ENCODE assay signal across 8 mouse cellular contexts in genomic region chr17:23660117-23660875, GRCm38 (mm10). TPM values are rescaled to one million over a fixed set of nuclear protein-coding genes. Genes with fewer than 3 reads are reported as not detected.
DNase-seq lines count a peak whose midpoint lies in the region; ATAC-seq and TF ChIP-seq lines count a peak whose summit lies in the region.

Bicdl2 (plus strand) TSS chr17:23660506.

- peaks cover 16% of the 10 kb centered on the region for H3K4me1 ChIP-seq in G1E (ENCODE audit: insufficient read depth, low read depth, low read length)
- H3K4me1 ChIP-seq in forebrain, embryonic 13.5 days: peaks cover 3% of the 10 kb centered on the region; the same call in 1 of the 2 replicates
- H3K4me1 ChIP-seq in kidney, embryonic 15.5 days: peaks cover 16% of the 10 kb centered on the region
- H3K4me1 ChIP-seq in lung, postnatal 0 days (ENCODE audit: insufficient read depth, low read depth, low read length): no peaks in the 10 kb centered on the region

- H3K36me3 ChIP-seq in G1E (replicated peaks): peaks cover 1% of the 10 kb centered on the region
- H3K36me3 ChIP-seq in forebrain, embryonic 13.5 days (ENCODE audit: poor library complexity, severe bottlenecking): no peaks in the 10 kb centered on the region
- no peaks in the 10 kb centered on the region for H3K36me3 ChIP-seq in kidney, embryonic 15.5 days
- H3K36me3 ChIP-seq in lung, postnatal 0 days (ENCODE audit: insufficient read depth, low read length): no peaks in the 10 kb centered on the region

- intact Hi-C loops in gastrocnemius, adult 2 months (cut with DNase I): loop anchor here (2.0 kb wide), 1 partner anchor 47 kb away; no protein-coding TSS in a partner anchor
- intact Hi-C loops in gastrocnemius, postnatal 36 days (cut with DNase I): loop anchor here (2.0 kb wide), 1 partner anchor 47 kb away; no protein-coding TSS in a partner anchor

- peaks cover 49% of the 10 kb centered on the region for H3K27me3 ChIP-seq in G1E (ENCODE audit: insufficient read depth, low read length)
- peaks cover 52% of the 10 kb centered on the region for H3K27me3 ChIP-seq in forebrain, embryonic 13.5 days
- peaks cover 53% of the 10 kb centered on the region for H3K27me3 ChIP-seq in kidney, embryonic 15.5 days
- peaks cover 8% of the 10 kb centered on the region; the same call in 1 of the 2 replicates for H3K27me3 ChIP-seq in lung, postnatal 0 days (replicated peaks; ENCODE audit: insufficient read depth, low read length)

- H3K9ac ChIP-seq in forebrain, embryonic 13.5 days: no peak within 1 kb of the TSS
- no peak within 1 kb of the TSS for H3K9ac ChIP-seq in kidney, embryonic 15.5 days
- 0 out of 2 replicates have a peak within 1 kb of the TSS, but pooled peaks have one; percentile 3 for H3K9ac ChIP-seq in lung, postnatal 0 days (replicated peaks; ENCODE audit: low read depth)

- peak; percentile 54 for DNase-seq in gastrocnemius, adult 2 months
- no peak for DNase-seq in gastrocnemius, postnatal 10 days
- DNase-seq in G1E (ENCODE audit: low spot score): no peak
- DNase-seq in lung, postnatal 0 days (ENCODE audit: low spot score): peak; percentile 74
- peak; percentile 59 for DNase-seq in urinary bladder, postnatal 10 days (ENCODE audit: low spot score)
- no peak for DNase-seq in gastrocnemius, postnatal 36 days

- TF ChIP-seq CTCF in gastrocnemius, adult 2 months (IDR thresholded peaks at IDR 0.05): peak; percentile 82
- TF ChIP-seq CTCF in G1E (IDR thresholded peaks at IDR 0.05; ENCODE audit: low read depth, low read length): peak; percentile 54; the same call in 1 of the 2 replicates
- TF ChIP-seq CTCF in lung, postnatal 0 days (IDR thresholded peaks at IDR 0.05): peak; percentile 89

- no peak; the same call in 1 of the 2 replicates for ATAC-seq in G1E (ENCODE audit: extremely low read depth, insufficient number of reproducible peaks, low FRiP score, poor library complexity, severe bottlenecking)
- no peak for ATAC-seq in forebrain, embryonic 13.5 days
- ATAC-seq in kidney, embryonic 15.5 days (replicated peaks; ENCODE audit: low FRiP score): peak; percentile 40; the same call in 1 of the 2 replicates
- ATAC-seq in lung, postnatal 0 days: peak; percentile 82

- peak within 1 kb of the TSS; percentile 28 for H3K4me3 ChIP-seq in gastrocnemius, adult 2 months
- no peak within 1 kb of the TSS for H3K4me3 ChIP-seq in G1E (ENCODE audit: low read depth, low read length)
- 0 out of 2 replicates have a peak within 1 kb of the TSS, but pooled peaks have one; percentile 2 for H3K4me3 ChIP-seq in forebrain, embryonic 13.5 days
- peak within 1 kb of the TSS; percentile 41 for H3K4me3 ChIP-seq in kidney, embryonic 15.5 days (replicated peaks)
- peak within 1 kb of the TSS; percentile 42 for H3K4me3 ChIP-seq in lung, postnatal 0 days (ENCODE audit: low read depth, low read length)

- TF ChIP-seq EP300 in lung, postnatal 0 days (IDR thresholded peaks at IDR 0.05): no peak

- H3K9me3 ChIP-seq in G1E (replicated peaks): no peaks in the 10 kb centered on the region
- H3K9me3 ChIP-seq in forebrain, embryonic 13.5 days (replicated peaks): no peaks in the 10 kb centered on the region
- no peaks in the 10 kb centered on the region for H3K9me3 ChIP-seq in kidney, embryonic 15.5 days (replicated peaks)
- no peaks in the 10 kb centered on the region for H3K9me3 ChIP-seq in lung, postnatal 0 days (ENCODE audit: low read length)

- no peak within 1 kb of the TSS for H3K27ac ChIP-seq in gastrocnemius, adult 2 months
- no peak within 1 kb of the TSS for H3K27ac ChIP-seq in forebrain, embryonic 13.5 days
- no peak within 1 kb of the TSS for H3K27ac ChIP-seq in kidney, embryonic 15.5 days
- no peak within 1 kb of the TSS for H3K27ac ChIP-seq in lung, postnatal 0 days (ENCODE audit: low read length)

- H3K4me2 ChIP-seq in forebrain, embryonic 13.5 days: peak within 1 kb of the TSS; percentile 7; the same call in 1 of the 2 replicates
- H3K4me2 ChIP-seq in kidney, embryonic 15.5 days: peak within 1 kb of the TSS; percentile 59
- H3K4me2 ChIP-seq in lung, postnatal 0 days (replicated peaks; ENCODE audit: low read depth, low read length): peak within 1 kb of the TSS; percentile 63

- WGBS in forebrain, embryonic 13.5 days: 4% methylated on average over 27 of the region's 27 CpGs
- 4% methylated on average over 27 of the region's 27 CpGs for whole genome bisulfite sequencing in kidney, embryonic 15.5 days
- WGBS in lung, postnatal 0 days: 7% methylated on average over 27 of the region's 27 CpGs

RNA-seq across cellular contexts. Expression of gene Bicdl2, which starts in this region (rescaled TPM):
- total RNA-seq in gastrocnemius, adult 2 months (2021): not detected
- not detected for total RNA-seq in gastrocnemius, postnatal 10 days (2021)
- total RNA-seq in G1E (2014; fragmentation: Nextera tagmentation): not detected in 2 replicates
- total RNA-seq in G1E (2017): not detected in 2 replicates
- not detected in 2 replicates for polyA plus RNA-seq in G1E (2012)
- polyA plus RNA-seq in forebrain, embryonic 13.5 days (2015; fragmentation: Nextera tagmentation; extraction: Ambion mirVana): 0.14 and 0.35 TPM in 2 replicates
- polyA plus RNA-seq in kidney, embryonic 15.5 days (2015; fragmentation: Nextera tagmentation; extraction: Ambion mirVana): 1.3 and 1.5 TPM in 2 replicates
- polyA plus RNA-seq in lung, postnatal 0 days (2015; fragmentation: Nextera tagmentation; extraction: Ambion mirVana): 7.1 and 8.7 TPM in 2 replicates
- not detected for total RNA-seq in gastrocnemius, postnatal 36 days (2021)

Comparison
In these comparisons a context has a peak if more than half of its experiments do, and no peak if none do; other contexts are left out.
1. Peak in DNase-seq and H3K4me3 ChIP-seq in gastrocnemius, adult 2 months; RNA of the gene not detected or under 1 TPM.
2. DNase-seq: peak in lung, postnatal 0 days (single experiment) and urinary bladder, postnatal 10 days (single experiment); none in gastrocnemius, postnatal 10 days (single experiment), G1E (single experiment) and gastrocnemius, postnatal 36 days (0 of 2).
3. ATAC-seq: peak in kidney, embryonic 15.5 days (single experiment) and lung, postnatal 0 days (single experiment); none in G1E (single experiment) and forebrain, embryonic 13.5 days (single experiment).
4. H3K4me2 ChIP-seq: peak in every context shown above with its lines; median percentile 63 in lung, postnatal 0 days; 59 in kidney, embryonic 15.5 days; 7 in forebrain, embryonic 13.5 days.
5. Peak in every context shown above with its lines, with median percentiles within 50 percentile points of each other: CTCF ChIP-seq.